Mouse (Mus musculus) gastrocnemius, adult 18-20 months (tissue): ENCODE measurements around the gene Gm42417. TPM values are rescaled to one million over a fixed set of nuclear protein-coding genes. Genes with fewer than 3 reads are reported as not detected.

Experiments used
- DNase-seq: peaks from one replicate; pipeline ENCODE4 v3.0.0; 2021; ENCODE audit warnings: low spot score
- long read RNA-seq, 2 experiments: library from polyadenylated mRNA; stranded (forward); transcript quantifications; one replicate each; pipeline ENCODE4 v2.0.0; 2021
- total RNA-seq, 2 experiments: library from RNA; stranded (reverse); gene quantifications; 2 replicates each; pipeline ENCODE4 v1.2.3; 2021

Gm42417 gene
- total RNA-seq = 1,000 to 10,000 TPM; 1,348 to 1,458 TPM
- long read RNA-seq, experiment 1, partial matches to known transcripts = 0 of 1 reads
- long read RNA-seq, experiment 1, other reads (novel, unspliced or antisense) = 1 of 1 reads
- long read RNA-seq, experiment 2 = 0 reads

GRCm38 (mm10) chr1:36539186-36539585 lies at the start of gene Gm42417:
TSS of gene Gm42417 (minus strand) at chr1:36539429.
- peak; percentile 92 for DNase-seq

- no peak for DNase-seq
Observed at GRCm38 (mm10) chr1:36587860-36588259, 48.6 kb upstream of the Gm42417 start.

GRCm38 (mm10) chr1:36586288-36586687 lies 47.1 kb upstream of the Gm42417 start:
- no peak for DNase-seq

- DNase-seq = no peak
Observed at GRCm38 (mm10) chr1:36583408-36584116, 44.3 kb upstream of the Gm42417 start.

- DNase-seq = no peak
Observed at GRCm38 (mm10) chr1:36582211-36582610, 43.0 kb upstream of the Gm42417 start.

- no peak for DNase-seq
Observed at GRCm38 (mm10) chr1:36581260-36581659, 42.0 kb upstream of the Gm42417 start.

- peak; percentile 55 for DNase-seq
Observed at GRCm38 (mm10) chr1:36580384-36581207, 41.4 kb upstream of the Gm42417 start.

- no peak for DNase-seq
Observed at GRCm38 (mm10) chr1:36579974-36580383, 40.8 kb upstream of the Gm42417 start.

- no peak for DNase-seq
Observed at GRCm38 (mm10) chr1:36576991-36577675, 37.9 kb upstream of the Gm42417 start.

GRCm38 (mm10) chr1:36575347-36575746 lies 36.1 kb upstream of the Gm42417 start:
- no peak for DNase-seq

- no peak for DNase-seq
Observed at GRCm38 (mm10) chr1:36574196-36574955, 35.1 kb upstream of the Gm42417 start.

GRCm38 (mm10) chr1:36573524-36573923 lies 34.3 kb upstream of the Gm42417 start:
- DNase-seq = no peak

- peak; percentile 76 for DNase-seq
Observed at GRCm38 (mm10) chr1:36572709-36573108, 33.5 kb upstream of the Gm42417 start.

GRCm38 (mm10) chr1:36572140-36572700 lies 33.0 kb upstream of the Gm42417 start:
- DNase-seq = no peak

- peak; percentile 78 for DNase-seq
Observed at GRCm38 (mm10) chr1:36571627-36572026, 32.4 kb upstream of the Gm42417 start.

- no peak for DNase-seq
Observed at GRCm38 (mm10) chr1:36570320-36570719, 31.1 kb upstream of the Gm42417 start.

GRCm38 (mm10) chr1:36569694-36570276 lies 30.6 kb upstream of the Gm42417 start:
- DNase-seq = no peak

- peak; percentile 44 for DNase-seq
Observed at GRCm38 (mm10) chr1:36568776-36569175, 29.5 kb upstream of the Gm42417 start.

GRCm38 (mm10) chr1:36567818-36568603 lies 28.8 kb upstream of the Gm42417 start:
- no peak for DNase-seq

GRCm38 (mm10) chr1:36566425-36566824 lies 27.2 kb upstream of the Gm42417 start:
- no peak for DNase-seq
